Mouse (Mus musculus) CD4-positive, CD25-positive, alpha-beta regulatory T cell, adult 4 months (primary cell): ENCODE measurements around the gene Atox1. TPM values are rescaled to one million over a fixed set of nuclear protein-coding genes. Genes with fewer than 3 reads are reported as not detected.
"Not testable (repeated sequence)": the region's sequence is repeated elsewhere in the genome, so short reads cannot be mapped to it uniquely, and the experiment has no call there.

Source experiments
- ATAC-seq: one replicate; pipeline ENCODE4 v1.8.0; 2017
- polyA plus RNA-seq, 2 experiments: library from polyadenylated mRNA; unstranded; fragments of 100-300 nt; shearing (Covaris generic); gene quantifications; one replicate each; pipeline ENCODE4 v1.2.1; 2017

Atox1 gene
- polyA plus RNA-seq, 2 experiments from 2014 or later: 157 to 199 TPM

GRCm38 (mm10) chr11:55450311-55450710 lies 10.7 kb downstream of the Atox1 start:
- ATAC-seq: no peak

DNA sequence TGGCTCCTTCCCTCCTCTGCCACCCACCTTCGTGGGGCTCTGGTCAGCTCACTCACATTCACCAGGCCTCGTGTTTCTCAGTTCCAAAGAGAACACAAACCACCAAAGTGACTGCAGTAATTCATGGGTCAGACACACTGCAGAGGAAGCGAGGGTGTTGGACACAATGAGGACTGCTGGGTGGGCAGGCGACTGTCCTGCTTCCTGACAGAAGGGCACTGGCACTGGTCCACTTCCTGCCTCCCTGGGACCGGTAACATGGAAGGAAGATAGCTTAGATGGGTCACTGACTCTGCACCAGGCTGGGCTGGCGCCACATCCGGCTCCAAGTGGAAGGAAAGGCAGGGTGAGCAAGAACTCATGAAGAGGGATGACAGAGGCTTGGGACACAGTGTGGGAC lies 11.5 kb downstream of the Atox1 start:
- no peak for ATAC-seq

DNA sequence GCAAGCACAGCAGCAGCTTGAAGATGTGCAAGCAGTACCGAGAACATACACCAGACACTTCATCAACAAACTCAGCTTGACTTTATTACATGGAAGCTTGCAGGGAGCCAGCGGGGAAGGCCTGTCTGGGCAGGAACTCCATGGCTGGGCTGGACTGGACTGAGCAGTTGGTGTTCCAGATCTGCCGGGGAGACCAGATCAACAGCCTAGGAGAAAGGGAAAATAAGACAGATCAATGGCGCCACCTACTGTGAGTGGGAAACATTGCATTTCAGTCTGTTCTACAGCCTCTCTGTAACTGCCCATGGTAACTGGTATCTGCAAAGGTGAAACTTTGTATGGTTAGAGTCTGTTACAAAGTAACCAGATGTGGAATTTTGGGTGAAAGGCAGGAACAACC lies 14.5 kb downstream of the Atox1 start:
- no peak for ATAC-seq

DNA sequence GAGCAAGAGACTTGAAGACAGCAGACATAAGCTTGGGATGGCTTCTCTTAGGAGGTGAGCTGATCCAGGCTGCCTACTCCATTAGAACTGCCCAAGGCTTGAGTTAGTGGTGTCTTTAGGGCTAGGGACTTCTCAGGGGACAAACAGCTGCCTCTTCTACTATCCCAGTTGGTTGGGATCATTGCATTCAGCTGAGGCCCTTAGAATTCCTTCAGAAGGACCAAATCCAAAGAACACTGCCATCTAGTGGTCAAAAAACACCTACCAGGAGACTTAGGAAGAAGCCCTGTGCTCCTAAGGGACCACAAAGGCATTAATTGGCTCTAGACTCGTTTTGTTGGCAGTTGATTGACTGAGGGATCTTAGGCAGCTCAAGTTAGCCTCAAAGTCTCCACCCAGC lies 16.3 kb downstream of the Atox1 start:
- no peak for ATAC-seq

DNA sequence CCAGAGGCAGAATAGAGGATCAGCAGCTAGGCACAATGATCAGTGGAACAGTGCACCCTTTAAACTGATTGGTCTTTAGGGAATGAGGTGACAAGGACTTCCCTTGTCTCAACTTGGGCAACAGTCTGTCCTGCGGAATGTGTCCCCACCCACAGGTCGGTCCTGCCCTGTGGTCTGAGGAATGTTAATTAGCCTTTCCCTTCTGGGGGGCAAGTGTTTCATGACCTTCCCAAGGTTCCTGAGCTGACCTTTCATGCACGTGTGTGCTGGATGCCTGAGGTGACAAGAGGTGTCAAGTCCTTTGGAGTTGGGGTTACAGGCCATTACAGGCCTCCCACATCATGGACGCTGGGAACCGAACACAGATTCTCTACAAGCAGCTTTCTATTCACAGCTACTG lies 21.3 kb downstream of the Atox1 start:
- ATAC-seq: no peak

DNA sequence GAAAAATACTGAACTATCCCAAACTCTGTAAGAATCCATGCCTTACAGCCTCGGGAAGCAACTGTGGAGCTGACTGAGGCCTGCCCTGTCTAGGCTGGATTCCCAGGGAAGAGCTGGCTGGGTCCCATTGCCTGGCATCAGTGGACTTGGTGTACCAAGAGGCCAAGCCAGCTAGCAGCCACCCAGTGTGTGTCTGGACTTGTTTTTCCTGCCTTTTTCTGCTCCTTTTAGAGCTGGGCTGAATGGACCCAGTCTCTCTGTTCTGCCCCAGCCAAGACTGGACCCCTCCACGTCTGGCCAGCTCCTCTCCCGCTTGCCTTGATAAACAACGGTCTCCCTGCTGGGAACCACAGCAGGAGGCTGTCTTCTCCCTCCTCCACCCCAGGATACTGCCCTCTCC lies 23.0 kb downstream of the Atox1 start:
- ATAC-seq: no peak

GRCm38 (mm10) chr11:55436089-55436488 lies 24.9 kb downstream of the Atox1 start:
- ATAC-seq: no peak

- no peak for ATAC-seq
Measured at GRCm38 (mm10) chr11:55432981-55433380, 28.1 kb downstream of the Atox1 start.

DNA sequence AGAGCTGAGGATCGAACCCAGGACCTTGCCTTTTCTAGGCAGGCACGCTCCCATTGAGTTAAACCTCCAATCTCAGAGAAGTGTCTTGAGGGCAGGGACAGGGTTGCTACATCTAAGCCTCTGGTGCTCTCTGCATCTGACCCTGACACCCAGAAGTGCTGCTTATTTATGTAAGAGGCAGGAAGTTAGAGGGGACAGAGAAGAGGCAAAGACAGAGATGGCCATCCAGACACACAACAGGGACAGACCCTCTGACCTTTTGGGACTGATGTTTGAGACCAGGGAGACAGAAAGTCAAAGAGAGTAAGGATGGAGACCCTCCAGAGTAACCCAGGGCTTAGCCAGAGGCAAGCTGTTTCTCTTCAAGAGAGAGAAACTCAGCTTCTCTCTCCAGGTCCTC lies 31.1 kb downstream of the Atox1 start:
- ATAC-seq: no peak

DNA sequence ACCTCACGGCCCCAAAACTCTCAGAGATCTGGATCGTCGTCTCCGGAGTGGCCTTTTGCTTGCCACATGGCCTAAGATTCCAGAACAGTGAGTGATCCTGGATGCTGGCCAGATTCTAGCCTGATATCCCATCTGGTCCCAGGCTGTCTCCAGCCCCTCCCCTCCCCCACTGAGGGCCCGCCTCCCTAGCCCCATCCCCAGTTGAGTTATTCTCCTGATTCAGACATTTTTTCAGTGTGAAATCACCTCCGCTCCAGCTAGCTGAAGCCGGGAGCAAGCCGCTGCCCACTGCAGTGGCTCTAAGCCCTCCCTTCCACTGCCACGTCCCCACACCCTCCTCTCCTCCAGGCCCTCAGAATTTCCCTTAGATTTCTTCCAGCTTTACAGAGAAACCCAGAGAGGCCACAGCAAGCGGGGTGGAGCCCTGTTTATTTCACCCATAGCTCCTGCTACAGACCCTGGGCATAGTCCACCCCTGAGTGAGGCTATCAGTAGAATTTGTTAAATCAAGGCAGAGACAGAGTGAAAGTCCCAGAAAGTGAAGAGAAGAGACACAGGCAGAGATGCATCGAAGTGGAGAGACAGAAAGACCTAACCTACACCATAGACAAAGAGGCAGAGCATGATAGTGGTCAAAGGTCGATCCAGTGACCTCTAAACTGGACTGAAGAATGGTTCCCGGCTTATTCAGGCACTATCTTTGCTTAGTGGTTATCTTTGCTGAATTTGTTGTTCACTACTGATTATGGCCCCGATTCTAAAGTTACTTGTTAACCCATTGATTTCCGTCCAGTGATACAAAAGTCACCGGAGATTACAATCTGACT lies 32.6 kb downstream of the Atox1 start:
- no peak for ATAC-seq

DNA sequence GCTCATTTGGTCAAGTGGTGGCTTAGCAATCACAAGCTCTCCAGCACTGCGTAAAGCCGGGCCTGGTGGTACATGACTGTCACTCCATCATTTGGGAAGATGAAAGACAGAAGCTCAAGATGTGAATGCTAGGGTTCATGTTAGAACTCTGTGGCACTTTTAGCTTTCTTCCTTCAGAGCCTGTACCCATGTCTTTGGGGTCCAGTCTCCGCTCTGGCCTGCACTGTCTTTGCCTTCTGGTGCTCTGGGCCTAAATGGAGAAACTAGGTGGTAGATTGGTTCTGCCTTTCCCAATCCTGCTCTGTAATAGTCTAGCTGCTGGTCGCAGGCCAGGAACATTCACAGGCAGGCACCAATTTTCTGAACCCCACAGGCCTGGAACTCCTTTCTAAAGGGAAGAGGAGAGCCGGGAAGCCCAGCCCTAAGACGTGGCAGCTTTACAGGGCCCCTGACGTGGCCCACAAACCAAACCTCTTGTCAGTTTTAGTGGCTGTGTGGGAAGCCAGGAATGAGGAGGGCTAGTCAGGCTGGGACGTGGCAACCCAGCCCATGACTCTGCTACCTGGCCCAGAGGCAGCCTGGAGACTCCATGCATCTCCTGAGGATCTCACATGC lies 36.2 kb downstream of the Atox1 start:
- ATAC-seq: no peak

DNA sequence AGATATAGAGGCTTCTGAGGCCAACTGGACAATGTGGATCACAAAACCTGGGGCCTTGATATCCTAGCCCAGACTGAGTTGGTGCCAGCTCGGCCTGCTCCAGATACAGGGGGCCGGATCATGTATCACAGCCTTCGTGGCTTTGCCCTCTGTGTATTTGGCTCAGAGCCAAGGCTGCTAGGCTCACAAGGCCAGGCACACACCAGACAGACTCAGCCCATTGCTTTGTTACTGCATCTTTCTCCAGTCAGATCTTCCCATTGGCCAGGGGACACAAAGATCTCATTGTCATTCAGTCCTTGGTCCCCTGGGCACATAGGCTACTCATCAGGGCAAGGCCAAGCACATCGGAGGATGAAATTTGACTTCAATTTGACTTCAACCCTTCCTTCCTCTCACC lies 37.3 kb downstream of the Atox1 start:
- ATAC-seq: no peak

GRCm38 (mm10) chr11:55422978-55423377 lies 38.1 kb downstream of the Atox1 start, which contains the start of gene Sparc:
Gene Sparc (minus strand): TSS chr11:55423183.
- ATAC-seq: no peak

GRCm38 (mm10) chr11:55419678-55420307 lies 41.2 kb downstream of the Atox1 start:
- no peak for ATAC-seq

DNA sequence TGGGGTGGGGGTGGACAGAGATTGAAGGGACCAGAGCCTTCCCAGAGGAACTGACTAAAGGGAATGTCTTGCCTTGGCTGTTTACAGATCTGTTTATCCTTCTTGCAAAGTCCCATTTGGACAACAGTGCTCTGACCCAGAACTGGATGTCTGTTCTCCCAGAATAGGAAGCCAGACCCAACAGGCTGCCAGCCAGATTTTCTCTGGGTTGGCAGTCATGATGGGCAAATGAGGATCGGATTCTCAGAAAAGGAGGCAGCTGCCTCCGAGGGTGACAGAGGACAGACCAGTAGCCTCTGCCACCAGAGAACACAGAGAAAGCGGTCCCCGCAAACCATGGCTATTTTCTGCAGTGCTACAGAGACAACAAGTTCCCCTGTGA lies 41.8 kb downstream of the Atox1 start:
- no peak for ATAC-seq

DNA sequence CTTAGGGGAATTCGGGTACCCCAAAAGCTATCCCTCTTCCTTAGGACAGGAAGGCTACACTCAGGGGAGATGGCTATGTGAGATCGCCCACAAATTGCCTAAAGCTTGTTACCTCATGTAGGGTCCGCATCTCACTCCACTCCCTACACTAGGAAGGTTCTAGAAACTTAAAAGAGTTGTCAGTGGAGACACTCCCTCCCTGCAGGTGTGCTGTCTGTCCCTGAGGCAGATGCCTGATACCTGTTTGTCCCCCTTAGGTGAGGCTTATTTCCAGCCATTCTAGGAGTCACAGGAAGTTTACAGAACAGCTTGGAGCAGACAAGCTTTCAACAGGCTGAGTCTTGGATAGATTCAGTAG lies 42.4 kb downstream of the Atox1 start:
- no peak for ATAC-seq

DNA sequence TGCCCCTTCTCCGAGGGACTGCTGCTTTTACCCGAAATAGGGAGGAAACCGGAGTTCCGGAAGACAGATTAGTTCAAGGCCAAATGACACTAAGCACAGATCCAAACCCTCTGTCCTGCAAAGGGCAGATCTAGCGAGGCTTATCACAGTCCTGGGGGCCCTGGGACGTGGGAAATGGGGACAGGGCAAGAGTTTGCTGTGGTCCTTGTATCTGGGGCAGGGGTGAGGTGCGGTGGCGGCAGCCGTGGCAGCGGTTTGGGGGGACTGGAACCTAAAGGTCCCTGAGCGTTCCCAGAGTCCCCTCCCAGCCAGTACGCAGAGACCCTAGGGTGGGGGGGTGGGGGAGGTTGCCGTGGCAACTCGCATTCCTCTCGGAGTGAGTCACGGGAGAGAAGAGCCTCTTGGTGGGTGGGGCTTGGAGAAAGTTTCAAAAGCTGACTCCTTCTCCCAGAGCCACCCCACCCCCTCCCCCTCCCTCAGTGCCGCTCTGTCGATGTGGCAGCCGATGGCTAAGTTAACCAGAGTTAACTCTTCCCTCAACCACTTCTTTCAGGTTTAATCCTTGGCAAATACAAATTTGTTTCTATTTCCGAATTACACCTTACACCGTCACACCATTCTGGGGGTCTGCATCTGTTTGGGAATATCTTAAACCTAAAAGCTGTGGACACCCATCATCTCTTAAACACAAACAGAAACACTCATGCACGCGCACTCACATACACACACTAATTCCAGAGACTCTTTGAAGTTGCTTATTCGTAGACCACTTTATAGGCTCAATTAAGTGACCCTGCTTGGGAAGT lies 42.9 kb downstream of the Atox1 start:
- ATAC-seq: no peak

DNA sequence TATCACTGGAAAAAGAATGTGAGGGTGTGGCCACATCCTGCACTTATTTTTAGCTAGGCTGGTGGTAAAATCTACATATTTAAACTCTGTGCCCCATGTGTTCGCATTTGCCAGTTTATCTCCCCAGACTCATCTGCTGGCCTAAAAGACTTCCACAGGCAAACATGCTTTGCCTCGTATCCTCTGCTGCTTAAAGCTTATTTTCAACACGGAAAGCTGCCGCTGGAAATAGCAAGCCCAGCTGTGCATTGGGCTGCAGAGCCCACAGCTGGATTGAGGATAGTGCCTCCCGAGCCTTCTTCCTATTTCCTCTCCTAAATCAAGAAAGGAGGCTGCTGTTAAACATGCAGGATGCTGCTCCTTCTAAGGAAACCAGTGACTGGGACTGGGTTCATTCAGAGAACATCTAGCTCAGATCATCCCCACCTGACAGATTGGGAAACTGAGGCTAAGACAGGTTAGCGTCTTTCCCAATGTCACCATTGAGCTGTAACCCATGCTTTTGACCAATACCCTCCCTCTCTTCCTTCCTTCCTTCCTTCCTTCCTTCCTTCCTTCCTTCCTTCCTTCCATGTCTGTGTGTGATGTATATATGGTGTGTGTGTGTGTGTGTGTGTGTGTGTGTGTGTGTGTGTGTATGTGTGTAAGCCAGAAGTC lies 44.3 kb downstream of the Atox1 start:
- no peak for ATAC-seq

- not testable (repeated sequence) for ATAC-seq
Measured at GRCm38 (mm10) chr11:55415731-55416130, 45.3 kb downstream of the Atox1 start.

GRCm38 (mm10) chr11:55415036-55415704 lies 45.9 kb downstream of the Atox1 start:
- ATAC-seq: no peak

DNA sequence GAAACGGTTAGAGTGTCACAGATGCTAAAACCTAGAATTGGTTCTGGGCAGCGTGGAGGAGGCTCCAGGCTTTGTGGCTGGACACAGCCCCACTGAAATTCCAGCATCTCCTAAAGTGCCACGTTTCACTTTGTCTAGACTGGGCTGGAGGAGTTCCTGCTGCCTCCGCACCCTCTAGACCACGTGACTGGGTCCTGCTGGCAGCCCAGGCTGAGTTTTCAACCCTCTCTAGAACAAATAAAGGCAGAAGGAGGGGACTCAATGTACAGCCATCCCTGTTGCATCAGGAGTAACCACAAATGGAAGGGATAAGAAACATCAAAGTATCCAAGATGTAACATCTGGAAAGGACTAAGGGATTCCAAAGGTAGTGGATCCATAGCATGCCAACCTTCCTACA lies 46.7 kb downstream of the Atox1 start:
- no peak for ATAC-seq

- no peak for ATAC-seq
Measured at GRCm38 (mm10) chr11:55413416-55413796, 47.6 kb downstream of the Atox1 start.
